Mouse (Mus musculus): ENCODE results near the gene Ptcra. TPM values are rescaled to one million over a fixed set of nuclear protein-coding genes. Genes with fewer than 3 reads are reported as not detected.

Gene Ptcra
- polyA plus RNA-seq, 1 experiment from 2014 or later, result 0.24 TPM

DNA sequence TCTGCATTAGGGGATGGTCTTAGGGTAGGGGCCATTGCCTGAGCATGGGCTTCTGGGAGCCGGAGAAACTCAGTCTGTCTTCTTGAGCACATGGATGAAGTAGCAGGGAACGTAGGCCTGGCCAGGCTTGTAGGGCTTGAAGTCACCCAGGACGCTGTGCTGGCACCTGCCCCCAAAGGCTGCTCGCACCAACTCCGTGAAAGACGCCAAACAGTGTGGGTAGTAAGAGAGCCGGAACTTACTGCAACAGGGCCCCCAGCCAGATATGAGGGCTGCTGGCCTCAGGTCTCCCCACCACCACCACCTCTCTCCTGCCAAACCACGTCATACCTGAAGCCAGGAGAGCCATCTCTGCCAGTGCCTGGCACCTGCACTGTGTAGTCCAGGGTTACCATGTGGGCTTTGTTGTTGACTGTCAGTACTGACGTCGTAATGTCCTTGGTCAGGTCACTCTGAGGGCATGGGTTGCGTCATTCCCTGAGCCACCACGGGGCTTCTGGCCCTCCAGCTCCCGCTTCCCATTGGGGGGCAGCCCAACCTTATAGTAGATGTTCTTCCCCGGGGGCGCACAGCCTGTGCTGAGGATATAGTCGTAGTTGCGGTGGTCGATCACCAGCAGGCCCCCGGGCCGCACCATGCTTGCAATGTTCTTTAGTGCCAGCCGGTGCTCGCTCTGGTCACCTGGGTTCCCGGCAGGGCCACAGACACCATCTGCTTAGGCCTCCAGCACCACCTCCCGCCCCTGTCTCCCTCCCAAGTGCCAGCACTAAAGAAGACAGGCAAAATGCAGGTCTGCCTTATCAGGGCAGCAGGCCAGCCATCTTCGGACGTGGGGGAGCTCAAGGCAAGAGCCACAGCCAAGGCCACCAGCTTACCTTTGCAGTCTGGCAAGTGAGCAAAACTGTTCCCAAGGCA, 37.5 kb downstream of the Ptcra start:
- Histone ChIP-seq H3K27me3 (ENCODE audit: control insufficient read depth, insufficient read depth, low read length) (peaks cover 24% of the 10 kb centered on the region), H3K36me3 (ENCODE audit: control insufficient read depth, insufficient read depth, low read length) (no peaks in the 10 kb centered on the region; the same call in none of the 2 replicates)

DNA sequence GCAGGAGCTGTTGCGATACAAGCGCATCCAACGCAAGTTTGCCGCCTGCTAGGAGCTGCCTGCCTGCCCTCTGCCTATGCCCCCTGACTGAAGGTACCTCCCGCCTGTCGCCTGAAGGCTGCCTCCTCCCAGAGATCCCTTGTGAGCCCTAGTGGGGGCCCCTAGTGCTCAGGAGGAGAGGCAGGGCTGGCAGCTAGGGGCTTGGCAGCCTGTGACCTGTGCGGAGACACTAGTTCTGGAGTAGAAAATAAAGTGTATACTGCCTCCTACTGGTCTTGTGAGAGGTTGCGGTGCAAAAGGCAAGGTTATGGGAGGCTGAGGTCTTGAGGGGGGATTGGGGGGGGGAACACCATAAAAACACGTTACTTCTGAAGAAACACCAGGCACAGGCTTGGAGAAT, 38.2 kb downstream of the Ptcra start:
- H3K4me2 ChIP-seq, result no peak overlapping the region
- H3K36me3 ChIP-seq (ENCODE audit: control insufficient read depth, insufficient read depth, low read length), result no peaks in the 10 kb centered on the region; the same call in none of the 2 replicates
- no peak overlapping the region for H3K9ac ChIP-seq (ENCODE audit: low read depth, low read length)
- H3K9me3 ChIP-seq (replicated peaks; ENCODE audit: control insufficient read depth, low read length), result no peaks in the 10 kb centered on the region
- H3K4me3 ChIP-seq (ENCODE audit: low read depth, low read length), result no peak overlapping the region
- H3K27me3 ChIP-seq (ENCODE audit: control insufficient read depth, insufficient read depth, low read length), result peaks cover 24% of the 10 kb centered on the region
- ATAC-seq (replicated peaks; ENCODE audit: insufficient number of reproducible peaks, low FRiP score, low TSS enrichment), result no peak
- H3K4me1 ChIP-seq (ENCODE audit: control insufficient read depth, insufficient read depth, low read length), result peaks cover 8% of the 10 kb centered on the region; the same call in 1 of the 2 replicates
- H3K27ac ChIP-seq (ENCODE audit: low read depth, low read length), result no peak overlapping the region
- WGBS (ENCODE audit: insufficient replicate concordance), result 47% methylated on average over 9 of the region's 9 CpGs

More for the DNA sequence above, 37.5 kb downstream of the Ptcra start:
- Histone ChIP-seq H3K4me3 (ENCODE audit: low read depth, low read length) (no peak overlapping the region), H3K27ac (ENCODE audit: low read depth, low read length) (no peak overlapping the region), H3K4me1 (ENCODE audit: control insufficient read depth, insufficient read depth, low read length) (peaks cover 8% of the 10 kb centered on the region; the same call in 1 of the 2 replicates), H3K9ac (ENCODE audit: low read depth, low read length) (no peak overlapping the region), H3K4me2 (no peak overlapping the region), H3K9me3 (replicated peaks; ENCODE audit: control insufficient read depth, low read length) (no peaks in the 10 kb centered on the region)
- WGBS (ENCODE audit: insufficient replicate concordance), result 85% methylated on average over 26 of the region's 26 CpGs
- ATAC-seq (replicated peaks; ENCODE audit: insufficient number of reproducible peaks, low FRiP score, low TSS enrichment), result no peak

DNA sequence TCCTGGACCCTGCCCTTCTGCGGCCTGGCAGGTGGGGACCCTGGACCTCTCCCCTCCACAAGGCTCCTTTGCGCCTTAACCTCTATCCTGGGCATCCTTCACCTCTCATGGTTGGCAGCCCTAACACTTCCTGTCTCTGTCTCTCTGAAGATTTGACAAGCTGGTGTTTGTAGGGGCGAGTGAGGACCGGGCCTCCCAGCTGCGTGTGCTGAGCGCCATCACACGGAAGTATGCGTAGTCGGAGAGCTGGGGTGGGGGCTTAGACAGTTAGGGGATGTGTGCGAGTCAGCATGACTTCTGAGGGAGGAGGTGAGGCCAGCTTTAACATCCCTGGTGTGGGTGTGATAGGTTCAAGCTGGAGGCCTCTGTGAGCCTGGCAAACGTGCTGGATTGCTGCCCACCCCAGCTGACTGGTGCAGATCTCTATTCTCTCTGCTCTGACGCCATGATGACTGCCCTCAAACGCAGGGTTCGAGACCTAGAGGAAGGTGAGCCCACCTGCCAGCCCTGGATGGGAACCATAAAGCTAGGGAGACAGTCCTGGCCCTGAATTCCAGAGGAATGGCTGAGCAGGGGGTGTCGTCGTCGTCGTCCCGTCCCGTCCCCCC, 38.9 kb downstream of the Ptcra start:
- WGBS (ENCODE audit: insufficient replicate concordance), result 85% methylated on average over 16 of the region's 20 CpGs
- H3K27ac ChIP-seq (ENCODE audit: low read depth, low read length), result no peak overlapping the region
- H3K27me3 ChIP-seq (ENCODE audit: control insufficient read depth, insufficient read depth, low read length), result peaks cover 18% of the 10 kb centered on the region
- peaks cover 2% of the 10 kb centered on the region for H3K36me3 ChIP-seq (ENCODE audit: control insufficient read depth, insufficient read depth, low read length)
- H3K4me2 ChIP-seq, result no peak overlapping the region
- H3K4me3 ChIP-seq (ENCODE audit: low read depth, low read length), result no peak overlapping the region
- no peaks in the 10 kb centered on the region for H3K9me3 ChIP-seq (replicated peaks; ENCODE audit: control insufficient read depth, low read length)
- H3K4me1 ChIP-seq (ENCODE audit: control insufficient read depth, insufficient read depth, low read length), result peaks cover 8% of the 10 kb centered on the region; the same call in 1 of the 2 replicates
- H3K9ac ChIP-seq (ENCODE audit: low read depth, low read length), result no peak overlapping the region
- ATAC-seq (replicated peaks; ENCODE audit: insufficient number of reproducible peaks, low FRiP score, low TSS enrichment), result no peak

DNA sequence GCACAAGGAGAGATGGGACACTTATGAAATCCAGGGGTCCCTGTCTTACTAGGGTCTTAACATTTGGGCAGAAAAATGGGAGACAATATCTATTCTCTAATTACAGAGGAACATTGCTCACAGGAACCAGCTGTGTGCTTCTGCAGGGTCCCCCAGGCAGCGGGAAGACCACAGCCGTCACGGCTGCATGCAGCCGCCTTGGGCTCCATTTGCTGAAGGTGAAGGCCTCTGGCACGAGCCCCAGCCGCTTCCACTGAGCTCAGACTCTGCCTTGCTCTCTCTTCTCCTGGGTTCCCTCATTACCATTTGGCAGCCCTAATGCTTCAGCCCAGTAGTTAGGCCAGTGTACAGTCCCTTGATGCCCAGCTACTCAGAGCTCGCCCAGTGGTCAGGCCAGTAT, 42.4 kb downstream of the Ptcra start:
- H3K4me3 ChIP-seq (ENCODE audit: low read depth, low read length), result no peak overlapping the region
- H3K4me2 ChIP-seq, result no peak overlapping the region
- no peaks in the 10 kb centered on the region for H3K27me3 ChIP-seq (ENCODE audit: control insufficient read depth, insufficient read depth, low read length)
- ATAC-seq (replicated peaks; ENCODE audit: insufficient number of reproducible peaks, low FRiP score, low TSS enrichment), result no peak
- H3K4me1 ChIP-seq (ENCODE audit: control insufficient read depth, insufficient read depth, low read length), result peaks cover 5% of the 10 kb centered on the region; the same call in 1 of the 2 replicates
- 90% methylated on average over 7 of the region's 7 CpGs for WGBS (ENCODE audit: insufficient replicate concordance)
- H3K9ac ChIP-seq (ENCODE audit: low read depth, low read length), result no peak overlapping the region
- no peaks in the 10 kb centered on the region for H3K9me3 ChIP-seq (replicated peaks; ENCODE audit: control insufficient read depth, low read length)
- no peak overlapping the region for H3K27ac ChIP-seq (ENCODE audit: low read depth, low read length)
- H3K36me3 ChIP-seq (ENCODE audit: control insufficient read depth, insufficient read depth, low read length), result peaks cover 5% of the 10 kb centered on the region

DNA sequence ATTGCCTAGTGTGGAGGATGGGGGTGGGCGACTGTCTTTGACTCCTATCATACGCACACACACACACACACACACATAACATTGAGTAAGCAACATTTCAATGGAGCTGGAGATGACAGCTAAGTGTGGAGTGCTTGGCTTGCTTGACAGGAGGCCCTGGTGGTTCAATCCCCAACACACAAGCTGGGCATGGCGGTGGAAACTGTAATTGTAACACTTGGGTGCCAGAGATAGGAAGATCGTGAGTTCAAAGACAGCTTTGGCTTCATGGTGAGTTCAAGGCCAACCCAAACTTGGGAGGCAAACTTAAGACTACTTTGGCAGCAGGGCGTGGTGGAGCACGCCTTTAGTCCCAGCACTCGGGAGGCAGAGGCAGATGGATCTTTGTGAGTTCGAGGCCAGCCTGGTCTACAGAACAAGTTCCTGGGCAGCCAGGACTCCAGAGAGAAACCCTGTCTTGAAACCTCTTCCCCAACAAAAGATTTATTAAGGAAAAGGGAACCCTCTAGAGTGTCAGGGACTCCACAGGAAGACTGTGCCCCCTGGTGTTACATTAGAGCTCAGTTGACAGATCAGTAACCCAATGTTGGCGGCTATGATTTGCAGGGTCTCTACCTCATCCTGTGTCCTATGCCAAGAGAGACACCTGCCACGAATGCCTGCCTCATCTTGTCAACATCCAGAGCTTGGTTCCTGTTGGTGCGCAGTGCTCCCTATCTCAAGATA, 48.6 kb downstream of the Ptcra start:
- H3K4me2 ChIP-seq, result no peak overlapping the region
- 93% methylated on average over 11 of the region's 11 CpGs for WGBS (ENCODE audit: insufficient replicate concordance)
- no peaks in the 10 kb centered on the region for H3K9me3 ChIP-seq (replicated peaks; ENCODE audit: control insufficient read depth, low read length)

DNA sequence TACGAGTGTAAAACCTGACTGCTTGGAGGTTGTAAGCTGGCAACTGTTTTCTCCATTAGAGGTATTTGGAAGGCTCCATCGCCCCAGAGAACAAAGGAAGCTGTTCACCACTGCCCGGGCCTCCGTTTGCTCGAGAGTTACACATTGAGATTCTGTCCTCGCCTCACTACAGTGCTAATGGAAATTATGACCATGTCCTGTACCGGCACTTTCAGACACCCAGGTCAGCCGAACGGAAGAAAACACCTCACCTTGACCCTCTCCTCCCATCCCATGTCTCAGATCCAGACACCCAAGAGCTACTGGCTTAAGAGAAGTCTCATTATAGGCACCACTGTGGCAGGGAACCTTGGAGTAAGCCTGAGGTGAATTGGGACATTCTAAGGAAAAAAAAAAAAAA, 49.7 kb downstream of the Ptcra start:
- no peak for ATAC-seq (replicated peaks; ENCODE audit: insufficient number of reproducible peaks, low FRiP score, low TSS enrichment)
- no peak overlapping the region for H3K4me2 ChIP-seq

More for the DNA sequence above, 48.6 kb downstream of the Ptcra start:
- no peak overlapping the region for H3K27ac ChIP-seq (ENCODE audit: low read depth, low read length)
- H3K9ac ChIP-seq (ENCODE audit: low read depth, low read length), result no peak overlapping the region
- no peak for ATAC-seq (replicated peaks; ENCODE audit: insufficient number of reproducible peaks, low FRiP score, low TSS enrichment)
- H3K27me3 ChIP-seq (ENCODE audit: control insufficient read depth, insufficient read depth, low read length), result no peaks in the 10 kb centered on the region
- H3K36me3 ChIP-seq (ENCODE audit: control insufficient read depth, insufficient read depth, low read length), result peaks cover 15% of the 10 kb centered on the region
- H3K4me3 ChIP-seq (ENCODE audit: low read depth, low read length), result no peak overlapping the region
- H3K4me1 ChIP-seq (ENCODE audit: control insufficient read depth, insufficient read depth, low read length), result peaks cover 11% of the 10 kb centered on the region

DNA sequence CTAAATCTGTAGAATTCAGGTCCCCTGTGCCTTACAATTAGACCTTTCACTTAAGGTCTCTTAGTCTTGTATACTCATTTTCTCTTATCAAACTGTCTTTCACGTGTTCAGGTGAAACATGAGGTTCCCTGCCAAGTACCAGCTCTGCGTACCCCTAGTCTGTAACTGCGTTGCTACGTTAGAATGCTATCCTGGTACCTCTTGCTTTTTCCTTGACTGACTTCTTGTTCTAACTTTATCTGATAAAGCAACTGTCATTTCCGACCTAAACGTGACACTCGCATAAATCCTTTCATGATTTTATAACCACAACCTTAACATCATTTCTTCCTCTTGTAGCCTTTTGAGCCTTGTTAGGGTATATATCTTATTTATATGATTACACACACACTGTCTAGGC, 51.1 kb downstream of the Ptcra start:
- peaks cover 11% of the 10 kb centered on the region for H3K4me1 ChIP-seq (ENCODE audit: control insufficient read depth, insufficient read depth, low read length)
- H3K27me3 ChIP-seq (ENCODE audit: control insufficient read depth, insufficient read depth, low read length), result no peaks in the 10 kb centered on the region
- H3K36me3 ChIP-seq (ENCODE audit: control insufficient read depth, insufficient read depth, low read length), result peaks cover 15% of the 10 kb centered on the region
- H3K27ac ChIP-seq (ENCODE audit: low read depth, low read length), result no peak overlapping the region; the same call in 1 of the 2 replicates
- H3K4me2 ChIP-seq, result peak overlapping the region; percentile 99
- H3K9me3 ChIP-seq (replicated peaks; ENCODE audit: control insufficient read depth, low read length), result no peaks in the 10 kb centered on the region
- WGBS (ENCODE audit: insufficient replicate concordance), result 62% methylated on average over 7 of the region's 7 CpGs
- H3K4me3 ChIP-seq (ENCODE audit: low read depth, low read length), result peak overlapping the region; percentile 99
- ATAC-seq (replicated peaks; ENCODE audit: insufficient number of reproducible peaks, low FRiP score, low TSS enrichment), result no peak
- H3K9ac ChIP-seq (ENCODE audit: low read depth, low read length), result peak overlapping the region; percentile 90

More for the DNA sequence above, 49.7 kb downstream of the Ptcra start:
- WGBS (ENCODE audit: insufficient replicate concordance), result 89% methylated on average over 9 of the region's 9 CpGs
- no peaks in the 10 kb centered on the region for H3K9me3 ChIP-seq (replicated peaks; ENCODE audit: control insufficient read depth, low read length)
- no peak overlapping the region for H3K4me3 ChIP-seq (ENCODE audit: low read depth, low read length)
- H3K9ac ChIP-seq (ENCODE audit: low read depth, low read length), result no peak overlapping the region
- H3K4me1 ChIP-seq (ENCODE audit: control insufficient read depth, insufficient read depth, low read length), result peaks cover 11% of the 10 kb centered on the region
- H3K36me3 ChIP-seq (ENCODE audit: control insufficient read depth, insufficient read depth, low read length), result peaks cover 15% of the 10 kb centered on the region
- H3K27ac ChIP-seq (ENCODE audit: low read depth, low read length), result no peak overlapping the region
- H3K27me3 ChIP-seq (ENCODE audit: control insufficient read depth, insufficient read depth, low read length), result no peaks in the 10 kb centered on the region

DNA sequence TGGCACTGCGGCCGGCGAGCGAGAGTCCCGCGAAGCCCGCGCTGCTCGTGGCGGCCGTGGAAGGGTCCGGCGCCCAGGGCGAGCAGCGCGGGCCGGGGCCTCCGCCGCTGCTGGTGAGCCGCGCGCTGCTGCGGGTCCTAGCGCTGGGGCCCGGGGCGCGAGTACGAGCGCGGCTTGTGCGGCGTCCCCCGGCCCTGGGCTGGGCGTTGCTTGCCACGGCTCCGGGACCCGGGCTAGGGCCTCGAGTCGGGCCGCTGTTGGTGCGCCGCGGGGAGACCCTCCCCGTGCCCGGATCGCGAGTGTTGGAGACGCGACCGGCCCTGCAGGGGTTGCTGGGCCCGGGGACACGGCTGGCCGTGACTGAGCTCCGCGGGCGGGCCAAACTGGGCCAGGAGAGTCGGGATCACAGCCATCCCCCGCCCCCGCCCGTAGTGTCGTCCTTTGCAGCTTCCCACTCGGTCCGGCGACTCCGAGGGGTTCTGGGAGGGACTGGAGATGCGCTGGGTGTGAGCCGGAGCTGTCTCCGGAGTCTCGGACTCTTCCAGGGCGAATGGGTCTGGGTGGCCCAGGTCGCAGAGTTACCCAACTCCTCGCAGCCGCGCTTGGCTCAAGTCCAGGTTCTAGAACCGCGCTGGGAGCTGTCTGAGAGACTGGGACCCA, 51.8 kb downstream of the Ptcra start:
- H3K9ac ChIP-seq (ENCODE audit: low read depth, low read length), result peak overlapping the region; percentile 90
- WGBS (ENCODE audit: insufficient replicate concordance), result under 1% methylated on average over 73 of the region's 76 CpGs
- H3K27me3 ChIP-seq (ENCODE audit: control insufficient read depth, insufficient read depth, low read length), result no peaks in the 10 kb centered on the region
- H3K27ac ChIP-seq (ENCODE audit: low read depth, low read length), result peak overlapping the region; percentile 68
- H3K4me1 ChIP-seq (ENCODE audit: control insufficient read depth, insufficient read depth, low read length), result peaks cover 11% of the 10 kb centered on the region
- H3K36me3 ChIP-seq (ENCODE audit: control insufficient read depth, insufficient read depth, low read length), result peaks cover 15% of the 10 kb centered on the region
- peak overlapping the region; percentile 99 for H3K4me2 ChIP-seq
- 0 out of 2 replicates have a peak, but pooled peaks have one; percentile 17 for ATAC-seq (replicated peaks; ENCODE audit: insufficient number of reproducible peaks, low FRiP score, low TSS enrichment)
- peak overlapping the region; percentile 99 for H3K4me3 ChIP-seq (ENCODE audit: low read depth, low read length)
- no peaks in the 10 kb centered on the region for H3K9me3 ChIP-seq (replicated peaks; ENCODE audit: control insufficient read depth, low read length)
